Mouse (Mus musculus) liver, embryonic 15.5 days (tissue): ENCODE measurements around the gene P3h1. TPM values are rescaled to one million over a fixed set of nuclear protein-coding genes. Genes with fewer than 3 reads are reported as not detected.
A peak's percentile ranks its signal among the peaks of the same experiment; 100 is the strongest.

Source experiments
- ATAC-seq: fragments of 200-750 bp; cut with Nextera tagmentation; 2 replicates; pipeline ENCODE4 v1.8.0; 2017; ENCODE audit warnings: moderate number of reproducible peaks, mild to moderate bottlenecking, moderate library complexity; ENCODE audit not compliant: insufficient read depth
- H3K27ac ChIP-seq: fragments of 300-500 bp; sonication (generic); replicated peaks from 2 replicates; pipeline ENCODE4 v1.5.1; 2015; ENCODE audit warnings: mild to moderate bottlenecking, inconsistent platforms
- H3K27me3 ChIP-seq: fragments of 300-500 bp; sonication (generic); 2 replicates; pipeline ENCODE4 v1.6.1; 2015; ENCODE audit warnings: mild to moderate bottlenecking, inconsistent platforms
- H3K36me3 ChIP-seq: fragments of 300-500 bp; sonication (generic); replicated peaks from 2 replicates; pipeline ENCODE4 v1.6.1; 2015; ENCODE audit warnings: moderate library complexity, mild to moderate bottlenecking, inconsistent platforms
- H3K4me1 ChIP-seq: fragments of 300-500 bp; sonication (generic); replicated peaks from 2 replicates; pipeline ENCODE4 v1.6.1; 2015; ENCODE audit warnings: inconsistent platforms
- H3K4me2 ChIP-seq: fragments of 300-500 bp; sonication (generic); 2 replicates; pipeline ENCODE4 v1.6.1; 2015; ENCODE audit warnings: moderate library complexity, mild to moderate bottlenecking, inconsistent platforms
- H3K4me3 ChIP-seq: fragments of 300-500 bp; sonication (generic); replicated peaks from 2 replicates; pipeline ENCODE4 v1.5.1; 2015; ENCODE audit warnings: mild to moderate bottlenecking, inconsistent platforms
- H3K9ac ChIP-seq: fragments of 300-500 bp; sonication (generic); 2 replicates; pipeline ENCODE4 v1.6.1; 2015; ENCODE audit warnings: moderate library complexity, mild to moderate bottlenecking, inconsistent platforms
- H3K9me3 ChIP-seq: fragments of 300-500 bp; sonication (generic); replicated peaks from 2 replicates; pipeline ENCODE4 v1.6.1; 2016; ENCODE audit warnings: inconsistent platforms
- whole genome bisulfite sequencing: fragments of 180-500 bp; shearing (Covaris S2); methylation state at CpG from one replicate; pipeline ENCODE4 v1.1.7; 2015; ENCODE audit warnings: mixed read lengths; ENCODE audit not compliant: insufficient replicate concordance; 5-methylcytosine and 5-hydroxymethylcytosine counted together
- polyA plus RNA-seq: library from polyadenylated mRNA; unstranded; fragments of >200 nt; fragmentation: Nextera tagmentation; extraction: Ambion mirVana; gene quantifications from 2 replicates; pipeline ENCODE4 v1.2.1, GENCODE M21; 2015

Gene P3h1
- polyA plus RNA-seq, 1 experiment from 2014 or later: 8.0 TPM

DNA sequence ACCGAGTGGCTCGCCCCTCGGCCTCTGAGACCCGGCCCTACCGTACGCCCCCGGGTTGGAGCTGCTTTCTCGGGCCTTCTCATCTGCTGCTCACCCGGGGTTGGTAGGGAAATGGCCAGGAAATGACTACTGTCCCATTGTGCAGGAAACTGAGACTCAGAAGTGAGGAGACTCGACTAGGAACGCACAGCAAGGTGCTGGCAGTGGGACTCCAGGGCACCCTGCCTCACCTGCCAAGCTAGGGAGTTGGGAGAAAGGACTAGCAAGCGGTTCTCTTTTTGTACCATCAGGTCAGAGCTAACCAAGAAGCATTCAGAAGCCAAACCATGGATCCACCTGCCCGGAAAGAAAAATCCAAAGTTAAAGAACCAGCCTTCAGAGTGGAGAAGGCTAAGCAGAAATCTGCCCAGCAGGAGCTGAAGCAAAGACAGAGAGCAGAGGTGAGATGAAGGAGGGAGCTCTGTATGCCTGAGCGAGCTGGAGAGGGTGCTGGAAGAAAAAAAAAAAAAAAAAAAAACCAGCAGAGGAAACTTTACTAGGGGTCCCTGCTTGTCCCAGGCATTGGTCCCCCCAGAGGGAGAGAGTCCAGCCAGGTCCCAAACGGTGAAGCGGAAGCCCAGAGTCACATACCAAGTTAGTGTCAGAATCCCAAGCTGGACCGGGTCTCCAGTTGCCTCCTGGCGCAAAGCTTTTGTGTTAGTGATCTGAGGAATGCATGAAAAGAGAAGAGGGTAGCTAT, 37.0 kb upstream of the P3h1 start:
- H3K27me3 ChIP-seq: no peaks in the 10 kb centered on the region
- H3K4me3 ChIP-seq: peak overlapping the region; percentile 97
- H3K27ac ChIP-seq: peak overlapping the region; percentile 87
- peaks cover 77% of the 10 kb centered on the region for H3K4me1 ChIP-seq
- peak overlapping the region; percentile 81 for H3K4me2 ChIP-seq
- H3K36me3 ChIP-seq: peaks cover 17% of the 10 kb centered on the region
- H3K9ac ChIP-seq: peak overlapping the region; percentile 97
- no peaks in the 10 kb centered on the region for H3K9me3 ChIP-seq
- 17% methylated on average over 18 of the region's 18 CpGs for WGBS
- ATAC-seq: peak; percentile 53

DNA sequence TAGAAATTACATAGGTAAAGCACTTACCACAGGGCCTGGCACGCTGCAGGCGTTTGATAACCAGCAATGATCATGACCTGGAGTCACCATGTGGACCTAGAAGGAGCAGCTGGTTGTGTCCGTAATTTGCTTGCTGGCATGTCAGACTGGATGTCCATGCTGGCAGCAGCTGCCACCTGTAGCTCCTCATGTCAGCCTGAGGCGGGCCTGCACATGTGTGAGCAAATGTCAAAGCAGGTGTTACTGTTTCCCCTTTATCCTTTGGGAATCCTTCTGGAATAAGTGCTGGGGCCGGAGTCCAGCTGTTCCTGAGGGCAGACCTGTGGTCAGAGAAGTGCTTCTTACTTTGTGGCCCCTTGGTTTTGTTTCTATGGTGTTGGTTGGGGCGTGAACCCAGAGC, 34.6 kb upstream of the P3h1 start:
- ATAC-seq: no peak
- no peak overlapping the region; the same call in 1 of the 2 replicates for H3K4me3 ChIP-seq
- H3K9me3 ChIP-seq: no peaks in the 10 kb centered on the region
- H3K4me1 ChIP-seq: peaks cover 55% of the 10 kb centered on the region
- H3K36me3 ChIP-seq: peaks cover 30% of the 10 kb centered on the region
- WGBS: 71% methylated on average over 6 of the region's 6 CpGs
- 0 out of 2 replicates have a peak overlapping the region, but pooled peaks have one; percentile 1 for H3K9ac ChIP-seq
- H3K27ac ChIP-seq: peak overlapping the region; percentile 65
- no peaks in the 10 kb centered on the region for H3K27me3 ChIP-seq
- peak overlapping the region; percentile 41 for H3K4me2 ChIP-seq

DNA sequence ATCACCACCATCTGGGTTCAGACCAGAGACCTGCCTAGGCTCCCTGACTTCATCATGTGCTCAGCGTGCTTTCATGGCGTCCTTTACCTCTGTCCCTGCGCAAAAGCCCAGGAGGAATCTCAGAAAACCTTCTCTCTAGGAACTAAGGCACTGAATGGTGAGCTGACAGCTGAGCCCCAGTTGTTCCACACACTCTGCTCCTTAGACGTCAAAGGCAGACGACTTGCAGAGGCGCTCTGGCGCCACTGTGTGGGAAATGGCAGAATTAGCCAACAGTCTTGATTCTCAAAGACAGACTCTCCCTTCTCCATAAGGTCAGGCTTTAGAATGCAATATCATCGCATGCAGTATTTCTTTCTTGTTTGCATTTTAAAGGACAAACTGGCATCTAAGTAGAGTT, 28.0 kb upstream of the P3h1 start:
- Histone ChIP-seq H3K4me1 (peaks cover 6% of the 10 kb centered on the region), H3K36me3 (peaks cover 16% of the 10 kb centered on the region), H3K27ac (no peak overlapping the region; the same call in 1 of the 2 replicates), H3K4me2 (no peak overlapping the region), H3K27me3 (peaks cover 10% of the 10 kb centered on the region), H3K4me3 (no peak overlapping the region), H3K9me3 (no peaks in the 10 kb centered on the region), H3K9ac (no peak overlapping the region)
- 15% methylated on average over 8 of the region's 8 CpGs for WGBS
- ATAC-seq: peak; percentile 59

DNA sequence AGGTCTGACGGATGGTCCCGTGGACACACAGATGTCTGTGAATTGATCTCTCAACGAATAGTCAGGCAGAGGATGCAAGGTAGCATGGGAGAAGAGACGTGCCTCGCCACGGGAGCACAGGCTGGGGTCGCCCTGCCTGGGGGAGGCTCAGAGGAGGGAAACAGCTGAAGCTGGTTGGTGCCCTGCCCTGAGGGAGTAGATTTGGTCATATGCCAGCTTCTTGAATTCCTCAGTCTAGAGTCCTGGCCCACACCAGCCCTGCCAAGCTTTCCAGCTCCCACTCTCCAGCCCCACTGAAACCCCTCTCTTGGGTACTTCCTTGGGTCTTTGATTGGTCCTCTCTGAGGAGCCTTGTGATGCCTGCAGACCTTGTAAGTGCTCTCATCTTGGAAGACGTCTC, 16.0 kb upstream of the P3h1 start:
- H3K27me3 ChIP-seq: peaks cover 28% of the 10 kb centered on the region
- ATAC-seq: no peak
- H3K36me3 ChIP-seq: no peaks in the 10 kb centered on the region
- 63% methylated on average over 8 of the region's 8 CpGs for WGBS
- H3K4me2 ChIP-seq: no peak overlapping the region
- no peak overlapping the region for H3K9ac ChIP-seq
- H3K9me3 ChIP-seq: no peaks in the 10 kb centered on the region
- H3K27ac ChIP-seq: no peak overlapping the region
- H3K4me1 ChIP-seq: 0 out of 2 replicates have a peak, but pooled peaks cover 3% of the 10 kb centered on the region
- no peak overlapping the region for H3K4me3 ChIP-seq

DNA sequence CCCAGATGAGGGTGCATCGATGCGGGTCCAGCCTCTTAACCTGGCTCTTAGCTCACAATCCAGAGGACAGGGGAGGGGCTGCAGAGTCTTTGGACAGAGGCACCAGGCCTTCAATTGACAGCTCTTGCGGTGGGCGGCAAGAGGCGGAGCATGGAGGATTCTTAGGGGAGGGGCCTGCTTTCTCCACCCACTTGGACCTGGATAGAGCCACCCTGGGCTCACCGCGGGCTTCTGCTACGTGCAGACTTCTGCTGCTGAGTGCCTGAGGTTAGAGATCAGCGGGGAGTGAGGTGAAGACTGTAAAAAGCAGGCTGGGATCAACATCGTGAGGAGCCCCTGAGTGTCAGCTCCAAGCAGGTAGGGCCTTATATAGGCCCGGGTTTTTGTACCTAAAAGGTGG, 14.5 kb upstream of the P3h1 start, which contains the start of gene Tmem269:
Gene Tmem269 (minus strand): TSS at position 49 of the 400 bp plus-strand sequence.
- peak; percentile 57; the same call in 1 of the 2 replicates for ATAC-seq
- H3K36me3 ChIP-seq: no peaks in the 10 kb centered on the region
- 12% methylated on average over 11 of the region's 11 CpGs for WGBS
- 0 out of 2 replicates have a peak, but pooled peaks cover 3% of the 10 kb centered on the region for H3K4me1 ChIP-seq
- no peak within 1 kb of the TSS for H3K4me3 ChIP-seq
- peaks cover 28% of the 10 kb centered on the region for H3K27me3 ChIP-seq
- H3K9me3 ChIP-seq: no peaks in the 10 kb centered on the region
- no peak within 1 kb of the TSS for H3K9ac ChIP-seq
- H3K27ac ChIP-seq: no peak within 1 kb of the TSS
- no peak within 1 kb of the TSS for H3K4me2 ChIP-seq

DNA sequence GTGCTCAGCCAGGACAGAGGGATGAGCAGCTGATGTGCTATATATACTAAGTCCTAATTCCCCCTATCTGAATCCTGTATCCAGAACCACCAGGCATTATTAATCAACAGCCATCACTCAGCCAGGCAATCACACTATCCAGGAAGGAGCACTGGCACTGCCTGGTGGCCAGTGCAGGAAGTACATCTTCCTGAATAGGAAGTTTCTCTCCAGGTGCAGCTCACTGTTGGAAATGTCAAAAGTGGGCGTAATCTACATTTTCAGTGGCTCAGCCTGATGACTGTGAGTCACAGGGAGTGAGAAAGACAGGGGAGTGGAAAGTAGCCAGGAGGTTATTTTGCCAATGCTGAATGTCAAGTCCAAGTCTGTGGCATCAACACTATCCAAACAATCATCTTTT, 9.0 kb upstream of the P3h1 start:
- H3K4me2 ChIP-seq: no peak overlapping the region
- peaks cover 40% of the 10 kb centered on the region for H3K36me3 ChIP-seq
- H3K9ac ChIP-seq: no peak overlapping the region
- ATAC-seq: no peak
- H3K4me3 ChIP-seq: no peak overlapping the region
- no peak overlapping the region for H3K27ac ChIP-seq
- 57% methylated on average over 1 of the region's 1 CpGs for WGBS
- H3K4me1 ChIP-seq: peaks cover 11% of the 10 kb centered on the region; the same call in 1 of the 2 replicates
- no peaks in the 10 kb centered on the region for H3K27me3 ChIP-seq
- no peaks in the 10 kb centered on the region for H3K9me3 ChIP-seq

DNA sequence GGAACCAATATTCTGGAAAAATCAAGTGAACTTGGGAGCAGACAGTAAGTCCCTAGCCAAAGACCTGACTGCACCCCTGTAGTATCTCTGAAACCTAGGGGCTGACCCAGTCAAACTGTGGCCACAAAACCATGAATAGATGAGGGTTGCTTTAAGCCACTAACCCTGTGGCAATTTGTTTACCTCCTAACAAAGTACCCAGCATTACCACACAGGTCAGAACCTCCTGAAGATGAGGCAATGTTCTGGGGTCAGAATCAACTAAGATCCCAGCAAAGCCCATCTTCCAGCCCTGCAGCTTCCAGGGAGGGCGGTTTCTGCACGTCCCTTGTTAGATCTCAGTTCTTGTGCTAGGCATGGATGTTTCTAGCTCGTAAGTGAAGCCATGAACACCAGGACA, 8.2 kb upstream of the P3h1 start:
- 82% methylated on average over 3 of the region's 3 CpGs for WGBS
- H3K4me1 ChIP-seq: peaks cover 11% of the 10 kb centered on the region; the same call in 1 of the 2 replicates
- H3K9me3 ChIP-seq: no peaks in the 10 kb centered on the region
- no peak overlapping the region for H3K4me3 ChIP-seq
- no peak overlapping the region for H3K27ac ChIP-seq
- H3K4me2 ChIP-seq: no peak overlapping the region
- H3K9ac ChIP-seq: no peak overlapping the region
- no peak for ATAC-seq
- no peaks in the 10 kb centered on the region for H3K27me3 ChIP-seq
- peaks cover 40% of the 10 kb centered on the region for H3K36me3 ChIP-seq

DNA sequence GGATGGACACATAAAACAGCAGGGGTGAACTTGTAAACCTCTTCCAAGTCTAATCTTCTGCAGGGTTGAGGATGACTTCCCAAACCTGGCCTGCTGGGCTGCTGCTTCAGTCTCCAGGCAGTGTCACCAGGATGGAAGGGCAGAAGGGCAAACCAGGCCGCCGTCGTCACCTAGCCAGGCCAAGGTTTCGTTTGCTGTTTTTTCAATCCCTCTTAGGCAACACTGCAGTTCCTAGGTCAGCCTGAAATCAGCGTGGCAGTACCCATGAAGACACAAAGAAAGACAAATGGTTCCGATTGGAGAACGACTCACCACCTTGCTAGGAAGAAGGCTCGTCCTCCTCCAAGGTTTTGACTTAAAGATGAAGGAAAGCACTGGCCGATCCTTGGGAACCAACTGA, 7.0 kb upstream of the P3h1 start:
- H3K4me2 ChIP-seq: no peak overlapping the region
- ATAC-seq: no peak
- H3K27ac ChIP-seq: no peak overlapping the region
- H3K4me3 ChIP-seq: no peak overlapping the region
- no peak overlapping the region for H3K9ac ChIP-seq
- WGBS: 75% methylated on average over 9 of the region's 9 CpGs
- H3K27me3 ChIP-seq: no peaks in the 10 kb centered on the region
- peaks cover 40% of the 10 kb centered on the region for H3K36me3 ChIP-seq
- no peaks in the 10 kb centered on the region for H3K9me3 ChIP-seq
- peaks cover 11% of the 10 kb centered on the region; the same call in 1 of the 2 replicates for H3K4me1 ChIP-seq

DNA sequence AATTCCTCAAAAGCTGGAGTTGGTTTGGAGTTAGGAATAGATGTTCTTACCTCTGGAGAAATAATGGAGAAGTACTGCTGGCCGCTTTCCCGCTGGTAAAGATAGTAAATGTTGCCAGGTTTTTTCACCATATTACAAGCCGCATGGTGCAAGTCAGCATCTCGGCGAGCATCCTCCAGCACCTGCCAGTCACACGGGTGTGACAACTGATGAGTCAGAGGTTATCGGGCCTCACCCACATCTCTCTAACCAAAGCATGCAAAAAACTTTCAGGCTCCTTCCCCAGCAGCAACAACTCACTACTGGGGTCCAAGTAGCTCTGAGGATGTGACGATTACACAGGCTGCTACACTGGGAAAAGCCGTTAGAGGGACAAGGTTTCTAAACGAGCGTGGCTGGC, 6.0 kb upstream of the P3h1 start:
- no peak overlapping the region for H3K4me2 ChIP-seq
- no peak overlapping the region for H3K27ac ChIP-seq
- 83% methylated on average over 11 of the region's 11 CpGs for WGBS
- no peak for ATAC-seq
- peaks cover 16% of the 10 kb centered on the region for H3K4me1 ChIP-seq
- H3K9me3 ChIP-seq: no peaks in the 10 kb centered on the region
- H3K9ac ChIP-seq: no peak overlapping the region
- peaks cover 40% of the 10 kb centered on the region for H3K36me3 ChIP-seq
- H3K4me3 ChIP-seq: no peak overlapping the region
- H3K27me3 ChIP-seq: no peaks in the 10 kb centered on the region

DNA sequence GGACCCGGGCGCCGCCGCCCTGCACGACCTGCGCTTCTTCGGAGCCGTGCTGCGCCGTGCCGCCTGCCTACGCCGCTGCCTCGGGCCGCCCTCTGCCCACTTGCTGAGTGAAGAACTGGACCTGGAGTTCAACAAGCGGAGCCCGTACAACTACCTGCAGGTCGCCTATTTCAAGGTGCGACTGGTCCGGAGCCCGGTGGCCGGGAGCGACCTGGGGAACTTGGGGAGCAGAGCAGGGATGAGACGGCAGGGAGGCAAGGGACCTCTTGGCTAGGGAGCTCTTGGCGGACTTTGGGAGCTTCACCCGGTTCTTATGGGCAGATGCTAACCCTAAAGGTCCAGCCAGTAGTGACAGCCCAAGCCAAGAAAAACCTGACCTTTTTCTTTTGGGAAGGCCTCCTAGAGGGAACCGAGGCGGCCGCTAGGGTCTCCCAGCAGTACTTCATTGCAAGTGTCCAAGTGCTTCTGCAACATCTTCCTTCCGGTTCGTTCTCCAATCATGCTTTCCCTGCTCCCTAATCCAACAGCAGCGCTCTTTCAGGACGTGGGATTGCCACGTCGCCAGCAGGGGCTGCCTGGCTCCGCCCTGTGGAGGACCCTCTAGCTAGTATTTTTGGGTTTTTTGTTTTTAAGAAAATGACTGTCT, 664 bp downstream of the P3h1 start:
- peak overlapping the region; percentile 100 for H3K4me2 ChIP-seq
- H3K9me3 ChIP-seq: no peaks in the 10 kb centered on the region
- peak overlapping the region; percentile 75 for H3K4me3 ChIP-seq
- H3K27ac ChIP-seq: peak overlapping the region; percentile 42; the same call in 1 of the 2 replicates
- H3K36me3 ChIP-seq: peaks cover 2% of the 10 kb centered on the region; the same call in 1 of the 2 replicates
- peaks cover 17% of the 10 kb centered on the region for H3K27me3 ChIP-seq
- H3K9ac ChIP-seq: peak overlapping the region; percentile 75
- peak; percentile 47 for ATAC-seq
- WGBS: under 1% methylated on average over 36 of the region's 36 CpGs
- H3K4me1 ChIP-seq: peaks cover 29% of the 10 kb centered on the region

DNA sequence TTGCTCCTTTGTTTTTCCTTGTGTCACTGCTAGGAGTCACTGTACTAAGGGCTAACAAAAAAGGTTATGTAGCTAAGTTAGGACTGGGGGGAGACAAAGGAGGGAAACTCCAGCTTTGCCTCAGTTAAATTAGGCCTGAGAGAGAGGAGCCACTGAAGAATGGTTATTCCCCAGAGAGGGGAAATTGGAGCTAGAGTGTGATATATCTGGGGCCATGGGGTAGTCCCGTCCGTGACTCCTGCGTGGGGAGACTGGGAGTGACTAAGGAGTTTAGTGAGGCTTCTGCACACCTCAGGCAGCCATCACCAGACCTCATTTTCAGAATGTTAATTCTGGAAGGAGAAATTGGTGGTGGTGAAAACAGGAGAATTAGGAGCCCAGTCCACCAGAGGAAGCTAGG, 1.6 kb downstream of the P3h1 start:
- Histone ChIP-seq H3K27me3 (peaks cover 17% of the 10 kb centered on the region), H3K36me3 (no peaks in the 10 kb centered on the region), H3K9ac (no peak overlapping the region), H3K4me2 (peak overlapping the region; percentile 100), H3K4me1 (peaks cover 39% of the 10 kb centered on the region), H3K4me3 (peak overlapping the region; percentile 75), H3K27ac (no peak overlapping the region), H3K9me3 (no peaks in the 10 kb centered on the region)
- WGBS: 66% methylated on average over 3 of the region's 3 CpGs
- no peak for ATAC-seq
